Mouse (Mus musculus) thymus, postnatal 10 days (tissue): ENCODE measurements around the gene Cfap54.
A peak's percentile ranks its signal among the peaks of the same experiment; 100 is the strongest.

Experiments used
- DNase-seq, 2 experiments: peaks; one replicate each; pipeline ENCODE4 v3.0.0; 2021; ENCODE audit warnings: low spot score in 2 of 2

Gene Cfap54

DNA sequence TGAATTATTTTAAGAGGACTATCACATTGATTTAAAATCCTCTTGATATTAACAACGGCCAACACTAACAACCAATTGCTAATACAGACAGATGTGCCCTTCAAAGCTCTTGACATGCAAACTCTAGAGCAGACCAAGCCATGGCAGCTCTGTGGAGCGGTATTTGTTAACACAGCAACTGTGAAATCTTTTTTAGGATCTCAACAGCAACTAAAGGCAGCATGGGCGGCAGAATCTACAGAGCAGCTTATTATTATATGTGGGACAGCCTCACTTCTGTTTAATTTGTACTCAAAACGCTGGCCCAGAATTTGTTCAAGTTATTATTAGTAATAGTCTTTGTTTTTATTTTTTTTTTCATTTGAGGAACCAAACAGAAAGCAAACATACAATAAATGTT, 28.1 kb downstream of the Cfap54 start:
- no peak for DNase-seq

DNA sequence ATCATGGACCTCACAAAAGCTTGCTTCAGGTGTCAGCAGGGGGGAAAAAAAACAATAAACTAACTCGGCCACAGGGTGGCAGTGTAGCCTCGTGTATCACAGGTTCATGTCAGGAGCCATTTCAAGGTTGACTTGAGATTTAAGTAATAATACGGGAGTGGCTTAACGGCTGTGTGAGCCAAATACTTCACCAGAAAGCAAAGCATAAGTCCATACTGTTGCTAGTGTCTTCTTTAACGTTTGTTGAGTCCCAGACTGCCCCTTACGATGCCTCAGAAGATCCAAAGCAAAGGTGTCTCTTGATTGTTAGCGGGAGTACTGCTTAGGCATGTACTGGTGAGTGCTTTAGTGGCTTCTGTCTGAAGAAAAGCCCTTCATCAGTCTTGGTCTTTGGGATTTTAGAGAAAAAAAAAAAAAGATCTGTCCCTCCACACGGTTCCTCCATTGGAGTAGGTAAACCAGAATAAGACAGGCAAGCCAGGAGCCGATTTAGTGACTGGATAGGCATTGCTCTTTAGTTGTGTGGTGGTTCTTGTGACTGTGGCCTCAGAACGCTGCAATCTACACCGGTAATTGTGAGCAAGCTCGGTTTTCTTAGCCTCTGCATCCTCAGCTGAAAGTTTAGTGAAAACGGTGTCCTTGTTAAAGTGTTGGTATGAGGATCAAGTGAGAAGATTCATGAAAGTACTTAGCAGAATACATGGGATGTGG, 30.2 kb downstream of the Cfap54 start:
- peak; percentile 71 to 85 for DNase-seq

- peak in 1 of 2 experiments; percentile 22 for DNase-seq
These were observed 30.8 kb downstream of the Cfap54 start for GRCm38 (mm10) chr10:93050571-93050970.

DNA sequence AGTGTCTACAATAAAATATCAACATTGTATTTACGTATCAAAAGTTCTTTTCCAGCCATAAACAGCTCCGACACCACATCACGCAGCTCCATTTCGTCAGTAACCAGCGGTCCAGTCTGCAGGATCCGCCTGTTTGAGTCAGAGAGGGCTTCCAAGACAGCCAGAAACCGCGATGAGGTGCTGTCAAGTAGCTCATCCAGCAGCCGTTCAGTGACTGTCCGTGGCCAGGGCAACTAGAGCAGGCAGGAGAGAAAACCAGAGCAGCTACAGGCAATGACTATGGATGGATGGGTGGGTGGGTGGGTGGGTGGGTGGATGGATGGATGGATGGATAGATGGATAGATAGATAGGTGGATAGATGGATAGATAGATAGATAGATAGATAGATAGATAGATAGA, 38.2 kb downstream of the Cfap54 start:
- no peak for DNase-seq

- peak in 1 of 2 experiments; percentile 13 for DNase-seq
These were observed 39.6 kb downstream of the Cfap54 start for GRCm38 (mm10) chr10:93041850-93042249.

DNA sequence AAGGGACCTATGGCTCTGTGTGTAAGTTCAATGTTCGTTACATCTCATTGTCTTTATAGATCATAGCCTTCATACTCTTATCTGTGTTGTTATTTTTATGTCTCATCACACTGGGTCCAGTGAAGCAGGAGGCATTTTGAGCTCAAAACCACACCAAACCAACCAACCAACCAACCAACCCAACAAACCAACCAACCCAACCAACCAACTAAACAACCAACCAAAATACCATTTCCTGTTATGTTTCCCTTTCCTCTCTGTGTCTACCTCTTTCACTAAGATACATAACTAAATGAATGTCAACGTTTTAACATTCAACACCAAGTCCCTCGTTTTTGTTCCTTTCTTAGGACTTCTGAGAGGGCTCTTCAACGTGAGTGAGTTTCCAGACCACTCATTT, 40.0 kb downstream of the Cfap54 start:
- DNase-seq: no peak

GRCm38 (mm10) chr10:93036532-93036931, 44.9 kb downstream of the Cfap54 start:
- DNase-seq: no peak

- no peak for DNase-seq
These were observed 45.9 kb downstream of the Cfap54 start for GRCm38 (mm10) chr10:93035489-93035888.

DNA sequence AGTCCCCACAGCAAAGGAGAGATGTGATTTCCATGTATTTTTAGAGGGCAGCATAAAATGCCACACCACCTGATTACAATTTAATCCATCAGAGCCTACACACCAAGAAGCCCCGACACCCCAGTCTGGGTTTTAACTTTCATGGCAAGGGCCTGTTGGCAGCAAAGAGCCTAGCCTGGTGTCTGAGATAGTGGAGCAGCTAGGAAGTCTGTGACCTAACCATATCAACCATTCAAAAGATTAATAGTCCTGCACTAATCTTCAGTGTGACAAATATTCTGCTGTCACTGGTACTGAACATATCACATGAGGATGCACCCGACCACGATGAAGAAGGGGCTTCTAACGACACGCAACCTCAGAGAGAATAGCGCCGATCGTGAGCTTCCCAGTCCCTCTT, 58.1 kb downstream of the Cfap54 start:
- DNase-seq: no peak

GRCm38 (mm10) chr10:93014059-93014795, 67.2 kb downstream of the Cfap54 start:
- DNase-seq: peak in 1 of 2 experiments; percentile 54

DNA sequence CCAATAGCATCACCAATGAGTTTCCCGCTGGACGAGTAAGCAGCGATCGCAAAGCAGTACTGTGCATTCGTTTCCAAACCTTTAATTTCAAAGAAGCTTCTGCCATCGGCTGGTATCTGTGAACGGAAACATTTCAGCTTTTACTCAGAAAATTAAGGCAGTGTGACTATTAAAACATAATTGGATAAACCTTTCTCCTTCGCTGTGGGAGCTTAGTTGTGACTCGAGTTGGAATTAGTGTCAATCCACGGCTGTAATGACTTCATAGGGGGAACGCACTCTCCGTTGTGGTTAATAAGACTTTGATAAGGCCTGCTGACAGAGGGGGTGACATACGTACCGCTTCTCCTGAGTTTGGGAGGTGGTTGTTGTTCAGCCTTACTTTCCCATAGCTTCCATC, 70.3 kb downstream of the Cfap54 start:
- DNase-seq: no peak

- DNase-seq: no peak
These were observed 74.4 kb downstream of the Cfap54 start for GRCm38 (mm10) chr10:93006970-93007369.

DNA sequence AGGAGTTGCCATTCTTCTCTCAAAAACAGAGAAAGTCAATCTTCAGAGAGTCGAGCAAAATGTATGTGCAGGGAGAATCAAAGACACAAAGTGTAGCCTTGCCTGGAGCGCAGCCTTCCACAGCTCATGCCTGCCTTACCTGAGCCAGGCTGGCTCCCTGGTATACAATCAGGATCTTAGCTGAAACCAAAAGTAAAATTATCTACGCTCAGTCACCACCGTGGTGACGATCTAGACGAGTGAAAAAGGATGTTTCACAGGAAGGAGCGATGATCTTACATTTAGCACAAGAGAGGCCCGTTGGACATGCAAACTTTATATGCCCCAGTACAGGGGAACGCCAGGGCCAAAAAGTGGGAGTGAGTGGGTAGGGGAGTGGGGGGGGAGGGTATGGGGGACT, 75.0 kb downstream of the Cfap54 start:
- no peak for DNase-seq

GRCm38 (mm10) chr10:92998536-92998935, 82.9 kb downstream of the Cfap54 start:
- DNase-seq: no peak

DNA sequence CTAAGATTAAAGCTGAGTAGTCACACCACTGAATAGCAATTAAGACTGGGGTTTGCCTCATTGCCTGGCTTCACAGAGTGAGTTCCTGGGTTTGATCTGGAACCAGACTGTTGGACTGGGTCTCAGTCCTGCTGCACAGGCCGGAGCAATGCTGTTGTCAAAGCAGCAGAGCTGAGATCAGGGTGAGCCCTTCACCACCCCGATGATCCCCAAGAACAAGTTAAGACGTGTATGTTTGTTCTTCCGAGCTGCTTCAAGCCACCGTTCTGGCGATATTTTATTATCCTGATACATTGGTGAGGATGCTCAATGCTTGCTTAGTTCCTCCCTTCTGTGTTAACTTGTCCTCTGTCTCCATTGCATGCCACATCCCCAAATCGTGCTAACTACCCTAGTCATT, 86.2 kb downstream of the Cfap54 start:
- no peak for DNase-seq

DNA sequence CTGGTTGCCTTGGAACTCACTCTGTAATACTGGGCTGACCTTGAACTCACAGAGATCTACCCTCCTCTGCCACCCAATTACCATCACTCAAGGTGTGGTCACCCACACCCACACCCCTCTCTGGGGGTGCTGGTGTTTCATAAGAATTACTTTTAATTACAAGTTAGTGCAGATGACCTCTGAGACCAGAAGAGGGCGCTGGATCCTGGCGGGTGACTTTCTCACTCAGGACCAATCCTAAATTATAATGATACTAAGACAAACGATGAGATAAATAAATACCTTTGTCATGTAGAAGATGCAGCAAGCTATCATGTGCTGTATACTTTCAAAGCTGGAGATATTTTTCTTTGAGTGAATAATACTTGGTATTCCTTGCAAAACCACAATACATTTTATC, 87.1 kb downstream of the Cfap54 start:
- no peak for DNase-seq

DNA sequence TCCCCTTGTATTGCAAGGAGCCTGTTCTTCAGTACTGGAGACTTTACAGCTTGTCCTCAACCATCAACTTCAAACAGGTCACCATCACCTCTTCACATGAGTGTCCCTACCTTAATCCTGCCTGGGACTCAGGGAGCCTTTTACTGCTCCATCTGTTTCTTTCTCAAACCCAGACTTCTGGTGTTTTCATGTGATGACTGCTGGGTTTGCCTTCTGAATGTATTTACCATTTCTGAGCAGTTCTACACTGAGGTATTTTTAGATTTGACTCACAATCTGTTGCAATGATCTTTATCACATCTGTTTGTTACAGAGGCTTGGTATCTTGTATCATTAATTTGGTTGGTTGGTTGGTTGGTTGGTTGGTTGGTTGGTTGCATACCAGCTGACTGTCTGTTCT, 88.9 kb downstream of the Cfap54 start:
- no peak for DNase-seq

- no peak for DNase-seq
These were observed 90.8 kb downstream of the Cfap54 start for GRCm38 (mm10) chr10:92990576-92990975.

DNA sequence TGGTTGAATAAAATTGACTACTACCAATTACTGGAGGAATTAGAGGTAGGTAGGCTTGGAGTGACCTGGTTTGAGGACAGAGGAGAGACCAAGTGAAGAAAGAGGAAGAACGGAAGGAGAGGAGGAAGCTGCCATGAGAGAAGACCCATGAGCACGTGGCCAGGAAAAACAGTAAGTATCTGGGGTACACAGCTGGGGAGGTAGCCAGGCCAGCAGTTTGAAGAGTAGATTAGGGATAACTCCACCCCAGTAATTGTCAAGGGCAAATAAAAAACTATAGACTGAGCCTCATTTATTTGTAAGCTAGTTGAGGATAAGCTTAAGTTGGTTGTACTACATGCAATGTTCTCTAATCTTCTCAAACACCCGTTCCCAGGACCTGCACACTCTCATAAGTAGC, 116.3 kb downstream of the Cfap54 start:
- DNase-seq: no peak

- no peak for DNase-seq
These were observed 131.4 kb downstream of the Cfap54 start for GRCm38 (mm10) chr10:92950044-92950443.

DNA sequence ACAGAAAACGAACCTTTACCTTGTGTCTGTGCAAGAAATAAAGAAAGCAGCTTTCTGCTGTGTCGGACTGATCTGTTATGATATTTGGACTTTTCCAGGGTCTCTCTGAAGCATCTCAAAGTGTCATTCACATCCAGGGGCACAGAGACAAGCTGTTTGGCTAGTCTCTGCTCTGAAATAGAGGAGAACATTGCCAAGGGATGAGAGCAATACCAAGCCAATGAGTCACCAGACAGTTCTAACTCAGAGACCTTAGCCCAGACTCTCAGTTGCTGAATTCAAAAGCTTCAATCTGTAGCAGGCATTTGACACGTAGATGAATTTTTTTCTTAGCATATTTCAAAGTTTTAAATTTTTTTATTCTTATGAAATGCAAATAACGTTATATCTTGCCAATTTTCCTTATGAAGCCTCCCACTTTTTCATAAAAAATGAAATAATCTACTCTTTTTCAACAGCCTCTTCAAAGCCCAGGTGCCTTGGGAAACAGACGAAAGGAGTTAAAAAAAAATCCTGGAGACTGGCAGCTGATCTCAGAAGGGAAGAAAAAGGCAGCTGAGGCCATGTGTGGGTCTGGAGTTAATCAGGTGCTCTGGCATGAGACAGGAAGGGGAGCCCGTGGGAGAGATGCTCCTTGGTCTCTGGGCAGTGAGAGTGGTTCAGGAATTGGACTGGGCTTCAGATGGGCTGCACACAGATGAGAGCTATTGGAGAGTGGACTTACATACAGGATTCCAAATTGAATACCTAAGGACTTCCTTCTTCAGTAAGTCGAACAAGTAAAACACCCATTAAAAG, 138.4 kb downstream of the Cfap54 start:
- no peak for DNase-seq

DNA sequence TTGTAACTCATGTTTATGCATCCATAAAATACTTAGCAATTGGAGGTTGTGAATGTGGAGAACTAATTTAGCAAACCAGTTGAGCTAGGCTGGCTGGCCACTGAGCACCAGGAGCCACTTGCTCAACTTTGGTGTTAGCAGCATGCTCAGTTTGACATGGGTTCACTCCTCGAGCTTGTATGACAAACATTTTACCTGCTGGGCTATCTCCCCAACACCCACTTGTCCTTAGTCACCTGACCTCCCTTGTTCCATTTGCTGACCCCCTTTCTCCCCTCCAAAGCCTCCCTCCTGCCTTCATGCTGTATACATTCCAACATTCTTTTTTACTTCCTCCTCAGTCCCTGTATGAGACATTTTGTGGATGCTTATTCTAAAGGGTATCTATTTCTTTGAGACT, 139.8 kb downstream of the Cfap54 start:
- DNase-seq: no peak
